Mouse (Mus musculus) heart, embryonic 13.5 days (tissue): ENCODE measurements around the gene Ppm1n. TPM values are rescaled to one million over a fixed set of nuclear protein-coding genes. Genes with fewer than 3 reads are reported as not detected.
A peak's percentile ranks its signal among the peaks of the same experiment; 100 is the strongest.
"Not testable (repeated sequence)": the region's sequence is repeated elsewhere in the genome, so short reads cannot be mapped to it uniquely, and the experiment has no call there.

ENCODE experiments used
- ATAC-seq: fragments of 200-750 bp; cut with Nextera tagmentation; 2 replicates; pipeline ENCODE4 v1.8.0; 2017; ENCODE audit warnings: moderate TSS enrichment; ENCODE audit not compliant: insufficient number of reproducible peaks, low FRiP score, low TSS enrichment; ENCODE audit errors: extremely low read depth
- H3K27ac ChIP-seq: fragments of 300-500 bp; sonication (generic); replicated peaks from 2 replicates; pipeline ENCODE4 v1.5.1; 2015; ENCODE audit warnings: moderate library complexity, mild to moderate bottlenecking, inconsistent platforms
- H3K27me3 ChIP-seq: fragments of 300-500 bp; sonication (generic); replicated peaks from 2 replicates; pipeline ENCODE4 v1.6.1; 2015; ENCODE audit warnings: mild to moderate bottlenecking, inconsistent platforms
- H3K36me3 ChIP-seq: fragments of 300-500 bp; sonication (generic); 2 replicates; pipeline ENCODE4 v1.6.1; 2015; ENCODE audit warnings: mild to moderate bottlenecking, inconsistent platforms
- H3K4me1 ChIP-seq: fragments of 300-500 bp; sonication (generic); 2 replicates; pipeline ENCODE4 v1.6.1; 2015; ENCODE audit warnings: inconsistent platforms
- H3K4me2 ChIP-seq: fragments of 300-500 bp; sonication (generic); 2 replicates; pipeline ENCODE4 v1.6.1; 2015; ENCODE audit warnings: inconsistent platforms, mild to moderate bottlenecking, moderate library complexity
- H3K4me3 ChIP-seq: fragments of 300-500 bp; sonication (generic); 2 replicates; pipeline ENCODE4 v1.5.1; 2015; ENCODE audit warnings: moderate library complexity, mild to moderate bottlenecking, inconsistent platforms
- H3K9ac ChIP-seq: fragments of 300-500 bp; sonication (generic); 2 replicates; pipeline ENCODE4 v1.6.1; 2015; ENCODE audit warnings: inconsistent platforms, mild to moderate bottlenecking, moderate library complexity
- H3K9me3 ChIP-seq: fragments of 300-500 bp; sonication (generic); 2 replicates; pipeline ENCODE4 v1.6.1; 2016; ENCODE audit warnings: inconsistent platforms
- whole genome bisulfite sequencing: fragments of 180-500 bp; shearing (Covaris S2); methylation state at CpG from one replicate; pipeline ENCODE4 v1.1.7; 2015; ENCODE audit warnings: mixed read lengths; 5-methylcytosine and 5-hydroxymethylcytosine counted together
- polyA plus RNA-seq: library from polyadenylated mRNA; unstranded; fragments of >200 nt; fragmentation: Nextera tagmentation; extraction: Ambion mirVana; gene quantifications from 2 replicates; pipeline ENCODE4 v1.2.1, GENCODE M21; 2015

Ppm1n gene
- polyA plus RNA-seq, 1 experiment from 2014 or later, result not detected

DNA sequence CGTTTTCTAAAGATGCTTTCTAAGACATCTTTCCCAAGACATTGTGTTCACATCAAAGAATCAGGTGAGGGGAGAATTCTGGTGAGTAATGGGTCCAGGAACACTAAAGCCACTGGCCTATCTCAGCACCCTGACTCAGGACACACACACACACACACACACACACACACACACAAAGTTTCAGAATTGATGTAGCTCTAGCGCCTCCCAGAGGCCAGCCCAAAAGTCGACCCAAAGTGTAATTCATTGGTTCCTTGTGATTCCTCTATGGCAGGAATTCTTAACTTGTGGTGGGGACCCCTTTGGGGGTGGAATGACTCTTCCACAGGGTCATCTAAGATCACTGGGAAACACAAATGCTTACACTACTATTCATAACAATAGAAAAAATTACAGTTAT is 19.3 kb upstream of the Ppm1n start:
- Histone ChIP-seq H3K4me1 (peaks cover 25% of the 10 kb centered on the region), H3K4me2 (no peak overlapping the region), H3K4me3 (no peak overlapping the region), H3K27me3 (peaks cover 29% of the 10 kb centered on the region), H3K27ac (no peak overlapping the region), H3K36me3 (no peaks in the 10 kb centered on the region), H3K9me3 (no peaks in the 10 kb centered on the region), H3K9ac (no peak overlapping the region)
- ATAC-seq, result no peak
- WGBS, result 16% methylated on average over 3 of the region's 3 CpGs

DNA sequence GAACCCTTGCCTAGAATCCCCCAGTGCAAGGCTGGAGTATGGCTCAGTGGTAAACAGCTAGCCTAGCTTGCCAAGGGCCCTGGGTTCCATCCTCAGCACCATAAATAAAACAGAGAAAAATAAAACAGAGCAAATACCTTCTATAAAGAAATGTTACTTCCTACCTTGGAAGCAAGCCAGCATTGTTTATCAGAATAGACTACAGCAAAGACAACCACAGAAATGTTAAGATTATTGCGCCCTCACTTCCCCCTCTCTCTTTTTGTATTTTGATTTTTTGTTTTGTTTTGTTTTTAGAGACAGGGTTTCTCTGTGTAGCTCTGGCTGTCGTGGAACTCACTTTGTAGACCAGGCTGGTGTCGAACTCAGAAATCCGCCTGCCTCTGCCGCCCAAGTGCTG is 17.9 kb upstream of the Ppm1n start:
- H3K27me3 ChIP-seq, result peaks cover 15% of the 10 kb centered on the region
- no peak overlapping the region for H3K27ac ChIP-seq
- H3K36me3 ChIP-seq, result no peaks in the 10 kb centered on the region
- H3K4me1 ChIP-seq, result peaks cover 17% of the 10 kb centered on the region
- H3K9me3 ChIP-seq, result no peaks in the 10 kb centered on the region
- WGBS, result 80% methylated on average over 5 of the region's 5 CpGs
- H3K4me3 ChIP-seq, result no peak overlapping the region
- no peak overlapping the region for H3K9ac ChIP-seq
- H3K4me2 ChIP-seq, result no peak overlapping the region
- ATAC-seq, result no peak

DNA sequence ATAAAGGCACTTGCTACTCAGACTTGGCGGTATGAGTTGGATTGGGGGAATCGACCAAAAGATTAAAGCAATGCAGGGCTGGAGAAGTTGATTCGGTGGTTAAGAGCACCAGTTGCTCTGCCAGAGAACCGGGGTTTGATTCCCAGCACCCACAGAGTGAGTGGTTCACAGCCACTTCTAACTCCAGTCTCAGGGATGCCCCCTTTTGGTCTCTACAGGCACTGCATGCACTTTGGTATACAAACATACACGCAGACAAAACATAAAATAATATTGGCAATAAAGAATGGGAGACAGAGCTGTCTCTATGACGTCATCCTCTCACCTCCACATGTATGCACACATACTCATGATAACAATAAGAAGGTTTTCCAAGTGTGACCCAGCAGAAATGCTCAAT is 17.2 kb upstream of the Ppm1n start:
- Histone ChIP-seq H3K4me3 (no peak overlapping the region), H3K4me2 (no peak overlapping the region), H3K36me3 (no peaks in the 10 kb centered on the region), H3K27me3 (peaks cover 7% of the 10 kb centered on the region), H3K9me3 (no peaks in the 10 kb centered on the region), H3K27ac (no peak overlapping the region), H3K9ac (no peak overlapping the region), H3K4me1 (peaks cover 16% of the 10 kb centered on the region)
- 83% methylated on average over 6 of the region's 6 CpGs for WGBS
- ATAC-seq, result no peak

DNA sequence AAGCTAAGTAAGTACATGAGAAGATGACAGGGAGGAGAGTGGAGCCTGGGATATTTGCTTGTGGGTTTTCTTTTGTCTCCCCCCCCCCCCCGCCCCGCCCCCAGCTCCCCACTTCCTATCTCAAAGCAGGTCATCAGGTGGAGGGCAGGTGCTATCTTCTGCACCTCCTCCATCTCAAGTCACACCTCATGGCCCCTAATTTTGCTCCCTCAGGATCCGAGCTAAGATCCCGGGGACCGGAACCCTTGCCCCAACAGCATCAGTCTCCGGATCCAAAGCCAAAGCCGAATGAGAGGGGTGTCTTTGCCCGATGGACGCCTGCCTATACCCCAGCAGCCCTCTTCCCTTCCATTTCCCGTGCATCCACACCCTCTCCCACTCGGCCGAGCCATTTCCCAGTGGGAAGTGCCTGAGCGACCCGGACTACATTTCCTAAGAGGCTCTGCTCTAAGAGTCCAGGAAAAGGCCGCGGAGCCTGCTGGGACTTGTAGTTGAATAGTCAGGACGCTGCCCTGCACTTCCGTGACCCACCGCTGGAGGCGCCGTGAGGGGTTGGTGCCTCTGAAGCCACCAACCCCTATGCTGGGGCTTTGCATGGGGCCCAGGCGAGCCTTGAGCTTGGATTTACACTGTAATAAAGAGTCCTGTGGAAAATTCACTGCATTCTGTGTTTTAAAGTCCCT is 15.8 kb upstream of the Ppm1n start:
- Histone ChIP-seq H3K4me1 (peaks cover 20% of the 10 kb centered on the region), H3K4me2 (peak overlapping the region; percentile 68), H3K4me3 (peak overlapping the region; percentile 43), H3K27me3 (no peaks in the 10 kb centered on the region), H3K9ac (peak overlapping the region; percentile 72), H3K36me3 (no peaks in the 10 kb centered on the region), H3K9me3 (no peaks in the 10 kb centered on the region), H3K27ac (no peak overlapping the region)
- WGBS, result 15% methylated on average over 22 of the region's 22 CpGs
- ATAC-seq, result peak; percentile 34; the same call in 1 of the 2 replicates

DNA sequence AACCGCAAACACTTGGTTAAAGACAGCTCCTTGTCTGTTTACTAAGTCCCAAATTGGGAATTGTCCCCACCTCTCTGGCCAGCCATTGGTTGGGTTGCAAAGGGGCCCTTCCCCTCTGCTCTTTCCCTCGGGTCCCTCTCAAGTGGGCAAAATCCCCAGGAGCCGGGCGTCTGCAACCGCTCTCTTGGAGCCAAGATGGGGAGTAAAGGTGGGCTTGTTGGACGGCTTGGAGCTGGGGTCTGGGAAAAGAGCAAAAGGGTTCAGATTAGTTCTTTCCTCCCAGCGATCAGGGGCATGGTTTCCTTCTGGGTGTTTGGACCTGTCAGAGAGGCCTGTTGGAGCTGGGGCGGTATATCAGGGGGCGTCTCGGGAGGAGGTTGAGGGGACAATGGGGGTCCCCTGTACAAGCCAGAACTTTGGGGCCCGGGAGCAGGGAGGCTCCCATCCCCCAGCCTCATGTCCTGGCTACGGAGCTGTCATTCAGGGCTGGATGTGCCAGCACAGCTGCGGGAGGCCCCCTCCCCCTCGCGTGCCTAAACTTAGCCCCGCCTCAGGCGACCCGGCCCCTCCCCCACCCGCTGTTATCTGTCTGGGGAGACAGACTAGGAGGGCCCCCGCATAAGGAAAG is 11.2 kb upstream of the Ppm1n start:
- H3K27ac ChIP-seq, result peak overlapping the region; percentile 86
- peak overlapping the region; percentile 84 for H3K9ac ChIP-seq
- peaks cover 23% of the 10 kb centered on the region for H3K4me1 ChIP-seq
- H3K27me3 ChIP-seq, result peaks cover 6% of the 10 kb centered on the region
- peak overlapping the region; percentile 90 for H3K4me2 ChIP-seq
- no peaks in the 10 kb centered on the region for H3K9me3 ChIP-seq
- no peaks in the 10 kb centered on the region for H3K36me3 ChIP-seq
- under 1% methylated on average over 20 of the region's 20 CpGs for WGBS
- peak; percentile 65; the same call in 1 of the 2 replicates for ATAC-seq
- peak overlapping the region; percentile 69 for H3K4me3 ChIP-seq

DNA sequence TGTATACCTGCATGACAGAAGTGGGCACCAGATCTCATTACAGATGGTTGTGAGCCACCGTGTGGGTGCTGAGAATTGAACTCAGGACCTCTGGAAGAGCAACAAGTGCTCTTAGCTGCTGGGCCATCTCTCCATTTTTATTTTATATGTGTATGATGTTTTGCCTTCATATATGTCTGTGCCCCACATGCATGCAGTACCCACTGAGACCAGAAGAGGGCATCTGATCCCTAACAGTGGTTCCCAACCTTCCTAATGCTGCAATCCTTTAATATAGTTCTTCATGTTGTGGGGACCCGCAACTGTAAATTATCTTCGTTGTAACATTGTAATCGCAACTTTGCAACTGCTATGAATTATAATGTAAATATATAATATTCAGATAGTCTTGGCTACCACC is 4.9 kb upstream of the Ppm1n start:
- 19% methylated on average over 4 of the region's 4 CpGs for WGBS
- H3K27me3 ChIP-seq, result peaks cover 56% of the 10 kb centered on the region
- H3K36me3 ChIP-seq, result no peaks in the 10 kb centered on the region
- ATAC-seq, result no peak
- no peak overlapping the region for H3K4me3 ChIP-seq
- H3K9ac ChIP-seq, result no peak overlapping the region
- H3K4me1 ChIP-seq, result peaks cover 10% of the 10 kb centered on the region
- no peak overlapping the region for H3K27ac ChIP-seq
- no peak overlapping the region for H3K4me2 ChIP-seq
- H3K9me3 ChIP-seq, result no peaks in the 10 kb centered on the region

DNA sequence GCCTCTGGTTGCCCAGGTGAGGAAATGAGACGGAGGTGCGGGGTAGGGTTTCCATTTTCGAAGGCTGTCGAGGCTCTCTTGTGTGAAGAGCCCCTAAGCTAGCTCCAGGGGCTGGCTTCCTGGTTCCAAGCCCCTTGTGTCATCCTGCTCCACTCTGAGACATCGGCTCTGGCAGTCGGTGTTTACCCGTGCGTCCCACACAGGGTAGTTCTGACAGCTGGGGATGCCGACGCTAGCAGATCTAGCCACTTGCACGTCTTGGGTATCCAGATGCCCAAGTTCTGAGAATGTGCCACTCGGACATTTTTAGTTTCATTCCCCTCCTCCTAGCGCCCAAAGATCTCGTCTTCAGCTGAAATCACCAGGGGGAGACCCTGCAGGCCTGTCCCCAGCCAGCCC is 3.5 kb upstream of the Ppm1n start:
- Histone ChIP-seq H3K27me3 (peaks cover 69% of the 10 kb centered on the region), H3K36me3 (no peaks in the 10 kb centered on the region), H3K9ac (no peak overlapping the region), H3K4me3 (peak overlapping the region; percentile 63), H3K4me2 (peak overlapping the region; percentile 96), H3K27ac (no peak overlapping the region), H3K9me3 (no peaks in the 10 kb centered on the region), H3K4me1 (peaks cover 18% of the 10 kb centered on the region)
- no peak for ATAC-seq
- WGBS, result 31% methylated on average over 14 of the region's 14 CpGs

DNA sequence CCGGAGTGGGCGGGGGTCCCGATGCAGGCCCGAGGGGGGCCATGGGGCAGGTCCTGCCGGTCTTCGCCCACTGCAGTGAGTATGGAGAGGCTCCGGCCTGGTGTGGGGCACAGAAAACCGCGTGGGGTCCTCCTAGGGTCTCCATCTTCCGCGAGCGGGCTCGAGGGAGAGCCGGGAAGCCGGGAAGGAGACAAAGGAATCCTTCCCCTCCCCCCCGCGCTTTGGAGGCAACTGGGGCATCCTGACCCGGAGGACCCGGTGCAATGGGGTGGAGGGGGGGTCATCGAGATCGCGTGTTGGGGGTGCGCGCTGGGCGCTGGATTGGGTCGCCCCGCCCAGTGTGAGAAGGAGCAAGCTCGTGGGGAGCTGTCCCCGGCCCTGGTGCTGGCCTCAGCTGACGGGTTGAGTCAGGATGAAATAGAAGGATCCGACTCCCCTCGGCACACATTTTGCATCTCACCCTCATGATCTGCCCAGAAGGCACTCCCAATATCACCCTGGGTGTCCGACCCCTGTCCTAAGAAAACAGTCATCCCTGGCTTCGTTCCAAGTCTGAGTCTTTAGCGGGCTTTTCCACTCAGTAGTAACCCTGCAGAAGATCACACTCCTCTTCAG is 3.0 kb upstream of the Ppm1n start:
- no peak overlapping the region for H3K27ac ChIP-seq
- no peaks in the 10 kb centered on the region for H3K9me3 ChIP-seq
- peaks cover 74% of the 10 kb centered on the region for H3K27me3 ChIP-seq
- H3K4me2 ChIP-seq, result peak overlapping the region; percentile 96
- peak; percentile 44 for ATAC-seq
- 2% methylated on average over 35 of the region's 35 CpGs for WGBS
- H3K4me1 ChIP-seq, result peaks cover 18% of the 10 kb centered on the region
- no peaks in the 10 kb centered on the region for H3K36me3 ChIP-seq
- H3K9ac ChIP-seq, result peak overlapping the region; percentile 61; the same call in 1 of the 2 replicates
- peak overlapping the region; percentile 63 for H3K4me3 ChIP-seq

DNA sequence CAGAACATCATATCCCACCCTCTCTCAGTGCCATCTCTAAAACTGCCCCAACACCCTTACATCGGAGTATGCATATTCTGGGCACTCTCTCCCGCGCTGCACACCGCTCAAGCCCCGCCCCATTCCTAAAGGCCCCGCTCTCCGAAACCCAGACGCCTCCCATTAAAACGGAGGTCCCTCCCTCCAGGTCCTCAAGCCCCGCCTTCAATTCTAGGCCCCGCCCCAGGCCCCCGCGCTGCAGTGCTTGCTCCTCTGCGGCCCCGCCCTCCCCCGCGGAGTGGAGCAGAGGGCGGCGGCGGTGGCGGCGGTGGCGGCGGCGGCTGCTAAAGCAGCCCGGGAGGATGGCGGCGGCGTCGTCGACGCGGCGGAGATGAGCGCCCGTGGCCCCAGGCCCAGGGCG is 2.5 kb upstream of the Ppm1n start, which contains the start of gene Rtn2:
Gene Rtn2 (plus strand): TSS at position 240 of the 400 bp plus-strand sequence.
- peak within 1 kb of the TSS; percentile 96 for H3K4me2 ChIP-seq
- H3K9ac ChIP-seq, result peak within 1 kb of the TSS; percentile 61; the same call in 1 of the 2 replicates
- peak within 1 kb of the TSS; percentile 63 for H3K4me3 ChIP-seq
- H3K27me3 ChIP-seq, result peaks cover 79% of the 10 kb centered on the region
- ATAC-seq, result peak; percentile 79
- WGBS, result under 1% methylated on average over 36 of the region's 37 CpGs
- no peak within 1 kb of the TSS for H3K27ac ChIP-seq
- no peaks in the 10 kb centered on the region for H3K36me3 ChIP-seq
- peaks cover 18% of the 10 kb centered on the region for H3K4me1 ChIP-seq
- H3K9me3 ChIP-seq, result no peaks in the 10 kb centered on the region

DNA sequence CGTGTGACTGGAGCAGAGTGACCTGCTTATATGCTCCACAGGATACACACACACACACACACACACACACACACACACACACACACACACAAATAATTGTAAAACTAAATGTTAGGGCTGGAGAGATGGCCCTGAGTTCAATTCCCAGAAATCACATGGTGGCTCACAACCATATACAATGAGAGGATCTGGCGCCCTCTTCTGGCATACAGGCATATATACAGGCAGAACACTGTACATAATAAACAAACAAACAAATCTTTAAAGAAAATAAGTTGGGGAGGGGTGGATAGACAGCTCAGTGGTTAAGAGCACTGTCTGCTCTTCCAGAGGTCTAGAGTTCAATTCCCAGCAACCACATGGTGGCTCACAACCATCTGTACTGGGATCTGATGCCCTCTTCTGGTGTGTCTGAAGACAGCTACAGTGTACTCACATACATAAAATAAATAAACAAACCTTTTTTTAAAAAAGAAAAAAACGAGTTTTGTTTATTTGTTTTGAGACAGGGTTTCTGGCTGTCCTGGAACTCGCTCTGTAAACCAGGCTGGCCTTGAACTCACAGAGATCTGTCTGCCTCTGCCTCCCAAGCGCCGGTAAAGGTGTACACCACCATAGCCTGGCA is 1.9 kb upstream of the Ppm1n start:
- Histone ChIP-seq H3K4me2 (peak overlapping the region; percentile 96), H3K27me3 (peaks cover 81% of the 10 kb centered on the region), H3K4me1 (peaks cover 18% of the 10 kb centered on the region), H3K4me3 (peak overlapping the region; percentile 63)
- WGBS, result 31% methylated on average over 6 of the region's 6 CpGs
- not testable (repeated sequence) for H3K27ac ChIP-seq, H3K36me3 ChIP-seq, ATAC-seq, H3K9me3 ChIP-seq, H3K9ac ChIP-seq

DNA sequence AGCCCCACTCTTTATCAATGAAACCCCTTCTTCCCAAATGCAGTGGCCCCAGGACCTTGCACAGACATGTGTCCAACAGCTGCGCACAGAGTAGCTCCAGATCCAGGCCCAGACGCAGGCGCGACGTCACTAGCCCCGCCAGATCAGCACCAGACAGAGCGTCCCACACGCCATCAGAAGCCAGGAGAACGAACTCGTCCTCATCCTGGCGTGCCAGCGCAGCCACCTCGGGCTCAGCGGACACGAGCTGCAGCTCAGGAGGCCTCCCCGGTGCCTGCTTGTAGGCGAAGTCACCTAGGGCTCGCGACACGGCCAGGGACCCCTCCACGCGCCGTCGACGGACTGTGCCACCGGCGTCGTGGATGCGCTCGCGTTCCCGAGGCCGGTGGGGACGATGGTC is 812 bp downstream of the Ppm1n start:
- Histone ChIP-seq H3K4me3 (peak overlapping the region; percentile 46), H3K36me3 (no peaks in the 10 kb centered on the region), H3K4me1 (peaks cover 18% of the 10 kb centered on the region), H3K27ac (no peak overlapping the region), H3K9me3 (0 out of 2 replicates have a peak, but pooled peaks cover 3% of the 10 kb centered on the region), H3K27me3 (peaks cover 75% of the 10 kb centered on the region), H3K9ac (no peak overlapping the region), H3K4me2 (peak overlapping the region; percentile 69)
- WGBS, result 2% methylated on average over 34 of the region's 34 CpGs
- no peak for ATAC-seq
